In the genomic region with DNA sequence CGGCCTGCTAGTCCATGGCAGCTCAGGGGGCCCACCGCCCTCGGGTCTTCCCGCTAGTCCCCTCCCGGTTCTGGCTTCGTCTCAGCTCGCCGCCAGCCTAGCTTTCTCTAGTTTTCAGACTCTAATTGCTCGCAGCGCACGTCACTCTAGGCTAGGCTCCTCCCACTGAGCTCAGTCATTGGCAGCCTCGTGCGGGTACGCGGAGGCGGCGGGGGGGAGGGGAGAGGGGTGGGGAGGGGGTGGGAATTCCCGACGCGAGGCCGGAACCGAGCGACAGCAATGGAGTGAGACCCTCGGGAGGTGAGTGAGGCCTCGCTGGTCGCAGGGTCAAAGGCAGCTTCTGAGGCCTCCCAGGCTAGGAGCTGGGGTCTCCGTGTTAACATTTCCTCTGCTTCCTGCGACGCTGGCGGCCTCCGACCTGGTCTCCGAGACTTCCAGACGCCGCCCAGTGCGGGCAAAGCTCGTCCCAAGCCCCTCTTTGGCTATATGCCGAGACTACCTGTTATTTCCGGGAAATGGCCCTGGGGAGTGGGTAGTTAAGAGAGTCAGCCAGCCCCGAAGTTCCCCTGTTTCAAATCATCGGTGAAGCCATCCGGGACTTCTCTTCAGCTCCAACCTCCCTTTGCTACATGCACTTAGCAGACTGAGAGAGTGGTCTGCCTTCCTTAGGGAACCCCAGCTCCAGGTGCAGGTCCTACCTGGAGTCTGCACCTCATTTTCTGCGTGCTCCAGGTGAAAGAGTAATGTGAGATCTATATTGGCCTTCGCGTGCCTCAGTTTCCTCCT, we compare ENCODE assay signal across 7 mouse cellular contexts. TPM values are rescaled to one million over a fixed set of nuclear protein-coding genes. Genes with fewer than 3 reads are reported as not detected.
DNase-seq lines count a peak whose midpoint lies in the region; ATAC-seq and TF ChIP-seq lines count a peak whose summit lies in the region.

A gene (plus strand): TSS at position 213 of the 786 bp plus-strand sequence.

- peak; percentile 90 for DNase-seq in adrenal gland, postnatal 25 days
- DNase-seq in heart, adult 18-20 months: peak; percentile 96 to 97
- peak; percentile 98 for DNase-seq in kidney, adult 2 months
- DNase-seq in spleen, postnatal 10 days (ENCODE audit: low spot score in 2 of 2): peak; percentile 73 to 89

- H3K4me3 ChIP-seq in embryonic facial prominence, embryonic 12.5 days: peak within 1 kb of the TSS; percentile 78
- H3K4me3 ChIP-seq in kidney, adult 2 months (ENCODE audit: insufficient read depth, low read depth, low read length): peak within 1 kb of the TSS; percentile 86
- peak within 1 kb of the TSS; percentile 61 for H3K4me3 ChIP-seq in limb, embryonic 12.5 days (replicated peaks)
- peak within 1 kb of the TSS; percentile 76 for H3K4me3 ChIP-seq in midbrain, embryonic 15.5 days

- TF ChIP-seq CTCF in kidney, adult 2 months (conservative IDR thresholded peaks at IDR 0.05; ENCODE audit: insufficient read depth, insufficient read length, low read depth, low read length): no peak

- WGBS in embryonic facial prominence, embryonic 12.5 days: under 1% methylated on average over 39 of the region's 44 CpGs
- WGBS in kidney, adult 2 months: under 1% methylated on average over 44 of the region's 44 CpGs
- 0% methylated on average over 44 of the region's 44 CpGs for WGBS in limb, embryonic 12.5 days
- WGBS in midbrain, embryonic 15.5 days: under 1% methylated on average over 38 of the region's 44 CpGs

- peak within 1 kb of the TSS; percentile 92 for H3K27ac ChIP-seq in embryonic facial prominence, embryonic 12.5 days
- H3K27ac ChIP-seq in kidney, adult 2 months (ENCODE audit: insufficient read depth, low read depth, low read length): peak within 1 kb of the TSS; percentile 94
- peak within 1 kb of the TSS; percentile 95 for H3K27ac ChIP-seq in limb, embryonic 12.5 days
- H3K27ac ChIP-seq in midbrain, embryonic 15.5 days: peak within 1 kb of the TSS; percentile 87

- peaks cover 23% of the 10 kb centered on the region for H3K4me1 ChIP-seq in embryonic facial prominence, embryonic 12.5 days
- H3K4me1 ChIP-seq in kidney, adult 2 months (ENCODE audit: control insufficient read depth, insufficient read depth, low read length): no peaks in the 10 kb centered on the region; the same call in 1 of the 2 replicates
- peaks cover 21% of the 10 kb centered on the region for H3K4me1 ChIP-seq in limb, embryonic 12.5 days (replicated peaks)
- H3K4me1 ChIP-seq in midbrain, embryonic 15.5 days: peaks cover 19% of the 10 kb centered on the region

- H3K27me3 ChIP-seq in embryonic facial prominence, embryonic 12.5 days: no peaks in the 10 kb centered on the region
- H3K27me3 ChIP-seq in kidney, adult 2 months (replicated peaks; ENCODE audit: control insufficient read depth, insufficient read depth, low read length): no peaks in the 10 kb centered on the region
- no peaks in the 10 kb centered on the region for H3K27me3 ChIP-seq in limb, embryonic 12.5 days
- H3K27me3 ChIP-seq in midbrain, embryonic 15.5 days (replicated peaks): no peaks in the 10 kb centered on the region

- H3K9ac ChIP-seq in embryonic facial prominence, embryonic 12.5 days: peak within 1 kb of the TSS; percentile 80
- peak within 1 kb of the TSS; percentile 65 for H3K9ac ChIP-seq in limb, embryonic 12.5 days (replicated peaks)
- peak within 1 kb of the TSS; percentile 69 for H3K9ac ChIP-seq in midbrain, embryonic 15.5 days

- H3K9me3 ChIP-seq in embryonic facial prominence, embryonic 12.5 days: no peaks in the 10 kb centered on the region
- no peaks in the 10 kb centered on the region for H3K9me3 ChIP-seq in limb, embryonic 12.5 days
- no peaks in the 10 kb centered on the region for H3K9me3 ChIP-seq in midbrain, embryonic 15.5 days

- ATAC-seq in embryonic facial prominence, embryonic 12.5 days (ENCODE audit: insufficient number of reproducible peaks, insufficient read depth, low FRiP score, low TSS enrichment): peak; percentile 92
- peak; percentile 90 for ATAC-seq in limb, embryonic 12.5 days (ENCODE audit: insufficient number of reproducible peaks, insufficient read depth, low FRiP score, low TSS enrichment, low read depth)
- ATAC-seq in midbrain, embryonic 15.5 days (replicated peaks): peak; percentile 96

- no peak for TF ChIP-seq POLR2A in kidney, adult 2 months (IDR thresholded peaks at IDR 0.05; ENCODE audit: low read depth, low read length)

- peak within 1 kb of the TSS; percentile 84 for H3K4me2 ChIP-seq in embryonic facial prominence, embryonic 12.5 days (replicated peaks)
- H3K4me2 ChIP-seq in limb, embryonic 12.5 days: peak within 1 kb of the TSS; percentile 80
- H3K4me2 ChIP-seq in midbrain, embryonic 15.5 days: peak within 1 kb of the TSS; percentile 80

- H3K36me3 ChIP-seq in embryonic facial prominence, embryonic 12.5 days: peaks cover 16% of the 10 kb centered on the region
- no peaks in the 10 kb centered on the region for H3K36me3 ChIP-seq in kidney, adult 2 months (ENCODE audit: control insufficient read depth, insufficient read depth, low read length)
- H3K36me3 ChIP-seq in limb, embryonic 12.5 days: peaks cover 26% of the 10 kb centered on the region
- no peaks in the 10 kb centered on the region for H3K36me3 ChIP-seq in midbrain, embryonic 15.5 days (replicated peaks)

RNA-seq across cellular contexts. Expression of the gene that starts here (rescaled TPM):
- 132 and 136 TPM in 2 replicates for total RNA-seq in adrenal gland, postnatal 25 days (2021)
- 63.3 and 63.5 TPM in 2 replicates for polyA plus RNA-seq in embryonic facial prominence, embryonic 12.5 days (2016; fragmentation: Nextera tagmentation; extraction: Ambion mirVana)
- 10 to 100 TPM; 62.0 to 65.5 TPM for total RNA-seq in heart, adult 18-20 months (2021)
- 71.3 and 74.2 TPM in 2 replicates for polyA plus RNA-seq in kidney, adult 2 months (2012; rRNA removed)
- polyA plus RNA-seq in limb, embryonic 12.5 days (2016; fragmentation: Nextera tagmentation; extraction: Ambion mirVana): 56.8 and 62.0 TPM in 2 replicates
- 48.4 and 52.1 TPM in 2 replicates for polyA plus RNA-seq in midbrain, embryonic 15.5 days (2015; fragmentation: Nextera tagmentation; extraction: Ambion mirVana)

Comparison
In these comparisons a context has a peak if more than half of its experiments do, and no peak if none do; other contexts are left out.
1. Peak in every context shown above with its lines: DNase-seq, ATAC-seq, H3K4me3 ChIP-seq and H3K27ac ChIP-seq.